Mouse (Mus musculus) ovary, adult 18-20 months (tissue): ENCODE results near the gene Tmem108.
A peak's percentile ranks its signal among the peaks of the same experiment; 100 is the strongest.

Experiments
- DNase-seq: peaks from one replicate; pipeline ENCODE4 v3.0.0; 2022; ENCODE audit warnings: low spot score, mixed read lengths

Tmem108 gene

GRCm38 (mm10) chr9:103584865-103585264 is 176.8 kb downstream of the Tmem108 start:
- DNase-seq: no peak

GRCm38 (mm10) chr9:103582249-103582961 is 179.2 kb downstream of the Tmem108 start:
- DNase-seq: no peak

GRCm38 (mm10) chr9:103580621-103581020 is 181.0 kb downstream of the Tmem108 start:
- DNase-seq: no peak

DNA sequence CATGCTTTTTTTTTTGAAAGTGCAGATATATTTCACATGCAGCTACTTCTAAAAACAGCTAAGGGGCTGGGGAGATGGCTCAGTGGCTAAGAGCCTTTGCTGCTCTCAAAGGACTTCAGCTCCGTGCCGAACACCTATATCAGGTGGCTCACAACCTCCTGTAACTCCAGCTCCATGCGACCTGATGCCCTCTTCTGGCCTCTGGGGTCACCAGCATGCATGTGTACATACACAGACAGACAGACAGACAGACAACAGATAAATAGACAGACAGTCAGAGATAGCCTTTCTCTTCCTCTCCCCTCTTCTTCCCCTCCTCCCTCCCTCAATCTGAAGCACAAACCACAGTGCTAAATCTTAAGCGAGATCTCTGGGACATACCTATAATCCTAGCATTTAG is 181.5 kb downstream of the Tmem108 start:
- DNase-seq: no peak

DNA sequence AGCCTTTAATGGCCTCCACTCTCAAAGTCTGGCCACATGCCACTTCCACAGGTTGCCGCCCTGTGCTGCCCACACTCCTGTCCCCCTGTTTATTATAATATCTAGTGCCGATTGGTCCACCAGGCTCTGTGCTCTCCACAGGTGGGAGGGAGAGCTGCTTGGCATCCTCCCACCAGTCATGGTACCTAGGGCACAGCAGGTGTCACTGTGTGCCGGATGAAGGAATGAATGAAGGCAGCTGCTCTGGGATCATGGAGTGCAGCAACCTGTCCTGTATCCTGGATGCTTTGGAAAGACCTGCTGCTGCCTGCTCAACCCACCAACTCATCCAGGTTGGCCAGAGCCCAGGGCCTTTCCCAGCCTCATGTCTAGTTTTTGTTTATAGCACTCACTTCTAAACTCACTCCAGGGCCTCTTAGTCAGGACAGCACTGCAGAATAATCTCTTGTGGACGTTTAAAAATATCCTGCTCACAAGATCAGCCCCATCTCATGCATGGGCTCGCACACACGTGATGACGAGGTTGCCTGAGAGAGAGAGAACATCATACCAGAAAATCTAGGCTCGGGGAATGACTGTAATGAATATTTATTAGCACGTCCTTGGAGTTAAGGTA is 182.1 kb downstream of the Tmem108 start:
- DNase-seq: no peak

- DNase-seq: no peak
Measured at GRCm38 (mm10) chr9:103577731-103578130, 183.9 kb downstream of the Tmem108 start.

DNA sequence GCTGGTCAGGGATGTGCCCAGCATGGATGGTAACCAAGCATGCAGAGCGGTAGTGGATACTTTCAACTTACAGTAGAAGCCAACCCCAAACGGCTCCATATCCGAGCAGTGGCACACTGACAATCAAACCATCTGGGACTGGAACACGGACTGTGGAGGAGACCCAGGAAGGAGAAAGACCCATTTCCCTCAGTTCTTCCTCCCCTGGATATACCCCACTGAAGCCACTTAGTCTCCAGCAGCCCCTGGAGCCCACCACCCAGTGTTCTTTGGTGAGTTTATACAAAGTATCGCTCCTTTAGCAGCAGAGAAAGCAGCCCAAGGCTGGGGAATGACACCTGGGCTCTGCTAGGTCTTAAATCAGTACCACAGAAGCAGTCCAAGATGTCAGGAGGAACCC is 184.5 kb downstream of the Tmem108 start:
- no peak for DNase-seq

DNA sequence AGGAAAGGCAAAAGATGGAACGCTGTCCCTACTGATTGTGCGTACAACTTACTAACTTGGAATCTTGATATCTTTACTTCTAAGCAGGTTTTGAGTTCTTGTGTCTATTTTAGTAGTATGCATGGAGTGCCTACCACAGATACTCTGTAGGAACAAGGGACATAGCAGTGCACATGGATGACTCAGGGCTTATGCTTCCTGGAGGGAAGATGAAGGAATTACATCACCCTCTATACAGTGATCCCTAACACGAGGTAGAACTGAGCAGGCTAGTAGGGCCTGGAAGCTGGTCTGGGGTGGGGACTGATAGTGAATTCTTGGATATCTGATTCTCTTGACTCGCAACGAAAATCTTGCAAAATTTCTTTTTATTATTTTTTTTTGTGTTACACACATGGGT is 185.7 kb downstream of the Tmem108 start:
- no peak for DNase-seq

- DNase-seq: peak; percentile 3
Measured at GRCm38 (mm10) chr9:103573994-103574750, 187.5 kb downstream of the Tmem108 start.

GRCm38 (mm10) chr9:103570158-103570741 is 191.4 kb downstream of the Tmem108 start:
- no peak for DNase-seq

- DNase-seq: no peak
Measured at GRCm38 (mm10) chr9:103568983-103569382, 192.7 kb downstream of the Tmem108 start.

GRCm38 (mm10) chr9:103565186-103565585 is 196.5 kb downstream of the Tmem108 start:
- DNase-seq: no peak

DNA sequence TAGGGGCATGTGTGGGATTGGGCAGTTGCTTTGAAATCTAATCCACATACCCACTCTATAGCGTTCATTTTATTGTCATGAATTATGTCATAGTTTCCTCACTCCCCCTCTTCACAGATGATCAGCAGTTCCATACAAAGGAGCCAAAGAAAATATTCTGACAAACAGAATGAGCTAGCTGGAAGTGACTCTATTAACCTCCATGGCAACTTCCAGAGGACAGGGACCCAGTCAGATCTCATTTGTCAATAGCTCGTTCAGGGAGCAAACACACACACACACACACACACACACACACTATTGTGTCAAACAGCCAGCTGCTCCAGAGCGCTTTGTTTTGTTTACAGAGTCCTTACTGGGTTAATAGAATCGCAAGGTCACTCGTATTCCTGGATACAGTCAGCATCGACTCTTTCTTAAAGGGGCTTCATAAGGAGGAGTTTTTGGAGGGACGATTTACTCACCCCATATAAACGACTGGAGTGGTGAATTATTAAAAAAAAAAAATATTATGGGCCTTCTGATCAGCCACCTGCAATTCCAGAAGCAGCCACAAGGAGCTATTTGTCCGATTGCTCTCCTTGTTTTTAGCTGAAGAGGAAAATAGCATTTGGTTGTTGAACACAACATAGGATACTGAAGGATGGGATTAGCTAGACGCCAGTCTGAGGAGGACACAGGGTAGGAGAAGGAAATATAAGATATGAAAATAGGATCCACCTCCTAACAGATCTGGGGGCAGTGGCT is 197.6 kb downstream of the Tmem108 start:
- no peak for DNase-seq

DNA sequence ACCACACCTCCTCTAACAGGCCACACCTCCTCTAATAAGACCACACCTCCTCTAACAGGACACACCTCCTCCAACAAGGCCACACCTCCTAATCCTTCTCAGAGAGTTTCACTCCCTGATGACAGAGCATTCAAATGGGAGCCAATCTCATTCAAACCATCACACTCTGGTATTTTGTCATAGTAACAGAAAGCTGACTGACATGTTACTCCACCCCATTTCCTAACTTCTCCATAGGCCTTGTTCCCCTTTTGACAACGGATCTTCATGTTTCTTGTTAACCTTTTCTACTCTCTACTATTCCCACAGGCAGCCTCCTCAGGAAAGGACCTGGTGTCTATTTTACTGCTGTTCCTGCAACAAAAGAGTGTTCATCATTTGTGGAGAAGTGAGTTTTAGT is 199.6 kb downstream of the Tmem108 start:
- no peak for DNase-seq

GRCm38 (mm10) chr9:103558741-103559140 is 202.9 kb downstream of the Tmem108 start:
- DNase-seq: no peak

DNA sequence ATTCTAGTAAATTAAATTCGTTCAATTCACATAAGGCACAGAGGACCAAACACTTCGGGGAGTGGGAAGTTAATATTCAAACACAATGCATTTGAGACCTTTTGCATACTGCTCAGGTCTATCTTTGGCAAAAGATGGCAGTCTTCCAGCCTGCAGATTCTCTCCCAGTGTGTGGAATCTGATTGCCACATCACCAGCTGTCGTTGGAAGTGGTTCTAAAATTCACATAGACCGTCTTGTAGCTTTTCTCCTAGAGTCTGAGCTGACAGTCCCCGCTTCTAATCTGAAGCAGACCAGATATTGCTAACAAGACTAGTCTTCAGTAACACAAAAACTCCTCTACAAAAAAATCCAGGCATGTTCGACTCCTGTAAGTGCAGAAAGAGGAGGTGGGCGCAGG is 203.4 kb downstream of the Tmem108 start:
- no peak for DNase-seq

GRCm38 (mm10) chr9:103557085-103557484 is 204.6 kb downstream of the Tmem108 start:
- no peak for DNase-seq

DNA sequence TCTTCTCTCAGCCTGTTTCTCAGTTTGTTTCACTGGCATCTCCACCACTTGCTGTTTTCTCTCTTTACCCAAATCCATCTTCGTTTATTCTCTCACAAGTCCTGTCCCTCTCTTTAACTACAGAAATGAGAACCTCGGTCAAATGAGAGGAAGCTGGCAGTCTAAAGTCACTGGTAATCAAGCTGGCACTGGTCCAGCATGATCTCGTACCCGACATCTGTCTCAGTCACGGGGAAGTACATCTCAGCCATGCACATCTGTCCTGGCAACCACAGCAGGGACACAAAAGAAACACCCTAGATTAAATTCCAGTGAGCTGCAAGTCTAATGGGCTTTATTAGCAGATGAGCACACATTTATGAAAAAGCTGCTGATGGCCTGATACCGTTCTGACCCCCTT is 206.3 kb downstream of the Tmem108 start:
- no peak for DNase-seq

GRCm38 (mm10) chr9:103550661-103551248 is 210.9 kb downstream of the Tmem108 start:
- no peak for DNase-seq

GRCm38 (mm10) chr9:103549178-103549577 is 212.5 kb downstream of the Tmem108 start:
- no peak for DNase-seq

DNA sequence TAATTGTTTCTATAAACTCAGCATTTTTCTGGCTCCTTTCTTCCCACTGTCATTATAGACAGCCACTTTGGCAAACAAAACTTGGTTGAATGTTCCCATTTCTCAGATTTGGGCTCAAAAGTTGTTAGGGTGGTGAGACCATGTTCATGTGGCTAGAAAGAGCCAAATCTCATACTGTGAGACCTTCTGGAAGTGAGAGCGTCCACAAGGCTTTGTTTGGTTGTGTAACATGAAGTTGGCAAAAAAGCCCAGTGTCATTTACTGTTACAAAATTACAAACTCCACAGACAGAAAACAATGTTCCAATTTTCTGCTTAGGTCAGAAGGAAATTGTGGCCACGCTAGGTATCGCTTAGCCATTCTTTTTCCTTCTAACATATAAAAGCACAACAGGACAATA is 213.0 kb downstream of the Tmem108 start:
- DNase-seq: no peak
